Mouse (Mus musculus) liver, embryonic 11.5 days (tissue): ENCODE data around the gene Shisal2a. TPM values are rescaled to one million over a fixed set of nuclear protein-coding genes. Genes with fewer than 3 reads are reported as not detected.
"Not testable (repeated sequence)": the region's sequence is repeated elsewhere in the genome, so short reads cannot be mapped to it uniquely, and the experiment has no call there.

Experiments used
- ATAC-seq: fragments of 200-750 bp; cut with Nextera tagmentation; replicated peaks from 2 replicates; pipeline ENCODE4 v1.8.0; 2017; ENCODE audit warnings: moderate number of reproducible peaks, mild to moderate bottlenecking, moderate TSS enrichment, moderate library complexity; ENCODE audit not compliant: low FRiP score
- DNase-seq: peaks from one replicate; pipeline ENCODE4 v3.0.0-alpha.2; 2017; ENCODE audit warnings: low spot score
- H3K27ac ChIP-seq: fragments of 300-500 bp; sonication (generic); 2 replicates; pipeline ENCODE4 v1.5.1; 2014; ENCODE audit warnings: mild to moderate bottlenecking, low read depth, low read length, control low read depth
- H3K27me3 ChIP-seq: fragments of 300-500 bp; sonication (generic); replicated peaks from 2 replicates; pipeline ENCODE4 v1.6.1; 2014; ENCODE audit warnings: low read length, mixed read lengths; ENCODE audit not compliant: control insufficient read depth, insufficient read depth
- H3K36me3 ChIP-seq: fragments of 300-500 bp; sonication (generic); 2 replicates; pipeline ENCODE4 v1.6.1; 2014; ENCODE audit warnings: mild to moderate bottlenecking, low read length, moderate library complexity, mixed read lengths; ENCODE audit not compliant: control insufficient read depth, insufficient read depth
- H3K4me1 ChIP-seq: fragments of 300-500 bp; sonication (generic); replicated peaks from 2 replicates; pipeline ENCODE4 v1.6.1; 2014; ENCODE audit warnings: low read length, mixed read lengths; ENCODE audit not compliant: control insufficient read depth, insufficient read depth
- H3K4me2 ChIP-seq: fragments of 300-500 bp; sonication (generic); 2 replicates; pipeline ENCODE4 v1.6.1; 2014; ENCODE audit warnings: mild to moderate bottlenecking, control low read depth, moderate library complexity
- H3K4me3 ChIP-seq: fragments of 300-500 bp; sonication (generic); 2 replicates; pipeline ENCODE4 v1.5.1; 2014; ENCODE audit warnings: low read depth, low read length, control low read depth
- H3K9ac ChIP-seq: fragments of 300-500 bp; sonication (generic); 2 replicates; pipeline ENCODE4 v1.6.1; 2014; ENCODE audit warnings: low read depth, low read length, control low read depth
- H3K9me3 ChIP-seq: fragments of 300-500 bp; sonication (generic); 2 replicates; pipeline ENCODE4 v1.6.1; 2016; ENCODE audit warnings: low read length, inconsistent platforms, mixed read lengths; ENCODE audit not compliant: control insufficient read depth
- WGBS: fragments of 180-500 bp; shearing (Covaris S2); extraction: QIAGEN DNeasy Blood & Tissue Kit; methylation state at CpG from one replicate; pipeline ENCODE4 v1.1.7; 2014; 5-methylcytosine and 5-hydroxymethylcytosine counted together
- polyA plus RNA-seq: library from polyadenylated mRNA; unstranded; fragments of >200 nt; fragmentation: Nextera tagmentation; extraction: Ambion mirVana; gene quantifications from 2 replicates; pipeline ENCODE4 v1.2.1, GENCODE M21; 2014

The Shisal2a gene
- polyA plus RNA-seq, 1 experiment from 2014 or later: 1.9 TPM

GRCm38 (mm10) chr4:108364111-108364476, 19.1 kb downstream of the Shisal2a start:
- H3K4me2 ChIP-seq: no peak overlapping the region
- peaks cover 16% of the 10 kb centered on the region for H3K4me1 ChIP-seq
- no peaks in the 10 kb centered on the region for H3K9me3 ChIP-seq
- peaks cover 3% of the 10 kb centered on the region for H3K27me3 ChIP-seq
- H3K36me3 ChIP-seq: no peaks in the 10 kb centered on the region
- H3K9ac ChIP-seq: no peak overlapping the region
- DNase-seq (no peak), ATAC-seq (no peak)
- no peak overlapping the region for H3K4me3 ChIP-seq
- peak overlapping the region; percentile 81 for H3K27ac ChIP-seq
- WGBS: 40% methylated on average over 5 of the region's 5 CpGs

- H3K36me3 ChIP-seq: no peaks in the 10 kb centered on the region
- peaks cover 21% of the 10 kb centered on the region for H3K4me1 ChIP-seq
- H3K4me2 ChIP-seq: peak overlapping the region; percentile 34; the same call in 1 of the 2 replicates
- H3K9ac ChIP-seq: no peak overlapping the region
- ATAC-seq (no peak), DNase-seq (no peak)
- H3K9me3 ChIP-seq: no peaks in the 10 kb centered on the region
- peaks cover 3% of the 10 kb centered on the region for H3K27me3 ChIP-seq
- 34% methylated on average over 7 of the region's 7 CpGs for WGBS
- peak overlapping the region; percentile 81 for H3K27ac ChIP-seq
- no peak overlapping the region for H3K4me3 ChIP-seq
Measured at GRCm38 (mm10) chr4:108363355-108364110, 19.6 kb downstream of the Shisal2a start.

DNA sequence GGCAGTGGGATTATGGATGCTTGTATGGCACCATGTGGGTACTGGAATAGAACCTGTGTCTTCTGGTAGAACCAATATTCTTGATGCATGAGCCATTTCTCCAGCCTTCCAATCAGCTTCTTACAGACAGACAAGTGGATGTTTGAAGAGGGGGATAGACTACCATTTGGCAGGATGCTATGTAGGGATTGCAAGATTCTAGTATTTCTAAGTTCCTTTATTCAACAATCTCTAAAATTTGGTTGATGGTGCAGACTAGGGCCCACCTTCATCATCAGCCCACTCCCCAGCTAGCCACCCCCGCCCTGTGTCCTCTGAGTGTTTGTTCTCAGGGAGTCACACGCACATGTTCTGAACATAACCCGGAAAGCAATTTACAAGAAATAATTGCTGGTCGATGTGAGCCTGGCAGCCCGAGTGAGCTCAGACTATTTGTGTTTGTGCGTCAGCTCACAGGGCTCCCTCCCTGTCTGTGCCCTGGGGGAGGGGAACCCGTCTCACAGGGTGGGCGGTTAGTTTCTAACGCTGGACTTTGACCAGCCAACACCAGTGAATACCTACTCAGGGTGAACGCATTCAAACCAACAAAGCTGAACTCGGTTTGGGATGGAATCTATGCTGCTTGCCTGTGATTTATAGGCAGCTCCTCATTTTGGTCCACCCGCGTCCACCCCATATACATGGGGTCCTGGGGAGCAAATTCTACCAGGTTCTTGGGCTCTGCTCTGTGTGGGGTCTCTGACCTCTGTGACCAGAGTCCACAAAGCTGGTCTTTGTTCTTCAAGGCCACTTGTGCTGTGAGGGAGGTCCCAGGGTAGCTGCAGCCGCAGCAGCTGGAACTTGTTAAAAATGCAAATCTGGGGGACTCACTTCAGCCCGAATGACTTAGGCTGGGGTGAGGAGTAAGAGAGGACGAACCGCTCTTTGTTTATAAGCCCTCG, 20.6 kb downstream of the Shisal2a start:
- peaks cover 3% of the 10 kb centered on the region for H3K27me3 ChIP-seq
- H3K27ac ChIP-seq: peak overlapping the region; percentile 81
- peak; percentile 50 for DNase-seq
- peaks cover 25% of the 10 kb centered on the region for H3K4me1 ChIP-seq
- H3K9ac ChIP-seq: no peak overlapping the region; the same call in 1 of the 2 replicates
- WGBS: 23% methylated on average over 18 of the region's 18 CpGs
- H3K4me3 ChIP-seq: no peak overlapping the region
- peak overlapping the region; percentile 34; the same call in 1 of the 2 replicates for H3K4me2 ChIP-seq
- no peaks in the 10 kb centered on the region for H3K36me3 ChIP-seq
- ATAC-seq: peak; percentile 76
- no peaks in the 10 kb centered on the region for H3K9me3 ChIP-seq

DNA sequence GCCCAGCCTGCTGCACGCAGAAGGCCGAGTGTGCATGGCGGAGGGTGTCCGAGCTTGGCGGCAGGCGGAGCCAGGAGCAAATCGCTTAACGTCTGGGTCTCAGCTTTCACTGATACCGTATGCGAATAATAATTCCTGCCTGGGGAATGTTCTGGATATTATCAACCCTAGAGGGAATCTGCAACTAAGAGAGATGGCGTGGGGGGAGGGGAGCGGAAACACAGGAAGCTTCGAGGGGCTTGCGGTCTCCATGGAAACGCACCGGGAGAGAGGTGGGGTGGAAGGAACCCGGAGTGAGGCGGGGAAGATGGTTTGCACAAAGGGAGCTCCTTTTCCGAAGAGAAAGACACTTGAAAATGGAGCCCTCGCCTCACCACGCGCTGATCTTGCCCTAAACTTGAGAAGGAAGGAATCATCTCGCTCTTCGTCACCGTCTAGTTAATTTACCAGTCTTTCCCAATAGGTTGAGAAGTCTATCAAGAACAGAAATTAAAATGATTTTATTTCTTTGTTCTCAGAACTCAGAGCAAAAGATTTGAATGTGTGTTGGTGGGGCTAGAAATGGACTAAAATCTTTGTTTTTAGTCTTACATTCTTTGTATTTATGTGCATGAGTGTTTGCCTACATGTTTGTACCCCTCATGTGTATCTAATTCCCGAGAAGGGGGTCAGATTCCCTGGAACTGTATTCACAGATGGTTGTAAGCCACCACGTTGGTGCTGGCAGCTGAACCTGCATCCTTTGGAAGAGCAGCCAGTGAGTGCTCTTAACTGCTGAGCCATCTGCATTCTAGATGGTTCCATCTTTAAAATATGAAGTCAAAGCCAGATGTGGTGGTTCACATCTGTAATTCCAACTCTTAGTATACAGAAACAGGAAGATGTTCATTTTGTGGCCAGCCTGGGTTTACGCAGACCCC, 22.8 kb downstream of the Shisal2a start:
- H3K4me2 ChIP-seq: peak overlapping the region; percentile 61
- no peak overlapping the region for H3K9ac ChIP-seq
- no peaks in the 10 kb centered on the region for H3K36me3 ChIP-seq
- ATAC-seq (0 out of 2 replicates have a peak, but pooled peaks have one; percentile 23), DNase-seq (peak; percentile 77)
- WGBS: 10% methylated on average over 28 of the region's 28 CpGs
- peaks cover 3% of the 10 kb centered on the region for H3K27me3 ChIP-seq
- H3K4me1 ChIP-seq: peaks cover 31% of the 10 kb centered on the region
- H3K27ac ChIP-seq: peak overlapping the region; percentile 63
- H3K9me3 ChIP-seq: no peaks in the 10 kb centered on the region
- H3K4me3 ChIP-seq: peak overlapping the region; percentile 29

DNA sequence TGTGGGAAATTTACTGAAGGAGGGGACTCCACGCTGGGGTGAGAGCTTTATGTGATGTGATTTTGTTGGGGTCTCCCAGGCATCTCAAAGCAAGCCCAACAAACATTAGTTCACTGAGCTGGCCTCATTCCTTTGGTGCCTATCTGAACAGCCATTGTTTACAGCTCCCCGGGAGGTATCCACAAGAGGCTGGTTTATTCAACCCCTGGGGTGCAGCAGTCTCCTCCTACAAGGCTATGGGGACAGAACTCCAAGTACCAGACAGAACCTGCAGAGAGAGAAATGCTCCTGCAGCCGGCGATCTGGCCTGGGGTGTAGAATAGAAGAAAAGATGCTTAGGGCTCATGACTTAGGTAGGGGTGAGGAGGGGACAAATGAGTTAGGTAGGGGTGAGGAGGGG, 24.7 kb downstream of the Shisal2a start:
- WGBS: 44% methylated on average over 4 of the region's 4 CpGs
- Histone ChIP-seq H3K4me3 (no peak overlapping the region), H3K27me3 (peaks cover 3% of the 10 kb centered on the region), H3K9ac (no peak overlapping the region), H3K36me3 (no peaks in the 10 kb centered on the region), H3K4me1 (peaks cover 26% of the 10 kb centered on the region), H3K27ac (no peak overlapping the region), H3K4me2 (no peak overlapping the region), H3K9me3 (no peaks in the 10 kb centered on the region)
- DNase-seq (no peak), ATAC-seq (no peak)

DNA sequence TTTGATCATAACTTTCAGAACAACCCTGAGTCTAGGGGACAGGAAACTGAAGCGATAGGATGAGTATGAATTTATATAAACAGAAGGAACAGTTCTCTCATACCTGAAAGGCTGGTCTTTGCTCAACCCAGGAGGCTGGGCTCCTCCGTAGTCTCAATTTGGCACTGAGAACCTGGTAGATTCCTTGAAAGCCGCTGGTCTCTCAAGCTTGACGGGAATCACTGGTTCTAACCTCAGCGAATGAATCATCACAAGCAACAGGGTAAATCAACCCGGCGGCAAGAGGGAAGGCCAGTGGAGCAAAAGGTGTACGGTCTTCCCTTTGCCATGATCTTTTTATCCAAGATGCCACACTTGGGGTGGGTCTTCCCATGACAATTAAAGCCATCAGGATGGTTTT, 25.7 kb downstream of the Shisal2a start:
- Histone ChIP-seq H3K4me1 (peaks cover 25% of the 10 kb centered on the region), H3K9me3 (no peaks in the 10 kb centered on the region), H3K27ac (no peak overlapping the region), H3K27me3 (peaks cover 3% of the 10 kb centered on the region), H3K36me3 (no peaks in the 10 kb centered on the region), H3K4me3 (no peak overlapping the region), H3K4me2 (no peak overlapping the region), H3K9ac (no peak overlapping the region)
- WGBS: 85% methylated on average over 8 of the region's 8 CpGs
- ATAC-seq: no peak
- DNase-seq: no peak

- peaks cover 38% of the 10 kb centered on the region for H3K4me1 ChIP-seq
Measured at GRCm38 (mm10) chr4:108353591-108353990, 29.6 kb downstream of the Shisal2a start.

GRCm38 (mm10) chr4:108350819-108351218, 32.3 kb downstream of the Shisal2a start:
- H3K4me1 ChIP-seq: peaks cover 36% of the 10 kb centered on the region
- no peak for DNase-seq
- 25% methylated on average over 8 of the region's 8 CpGs for WGBS

More at GRCm38 (mm10) chr4:108353591-108353990, 29.6 kb downstream of the Shisal2a start:
- DNase-seq, H3K9ac ChIP-seq, H3K4me3 ChIP-seq, H3K27me3 ChIP-seq, H3K4me2 ChIP-seq, H3K27ac ChIP-seq, H3K9me3 ChIP-seq, H3K36me3 ChIP-seq: not testable (repeated sequence)
- peak; percentile 73 for ATAC-seq

More at GRCm38 (mm10) chr4:108350819-108351218, 32.3 kb downstream of the Shisal2a start:
- Histone ChIP-seq H3K27ac (peak overlapping the region; percentile 36), H3K27me3 (no peaks in the 10 kb centered on the region), H3K9ac (no peak overlapping the region), H3K4me2 (no peak overlapping the region), H3K9me3 (no peaks in the 10 kb centered on the region), H3K36me3 (no peaks in the 10 kb centered on the region), H3K4me3 (no peak overlapping the region)
- peak; percentile 33 for ATAC-seq
